Mouse (Mus musculus): ENCODE results near the gene Gdf3. TPM values are rescaled to one million over a fixed set of nuclear protein-coding genes. Genes with fewer than 3 reads are reported as not detected.
"Not testable (repeated sequence)": the region's sequence is repeated elsewhere in the genome, so short reads cannot be mapped to it uniquely, and the experiment has no call there.

The Gdf3 gene
- 0.12 TPM in 1 of 2 replicates, not detected in the other for polyA plus RNA-seq (2015; fragmentation: Nextera tagmentation; extraction: Ambion mirVana)

- Histone ChIP-seq H3K27me3 (no peaks in the 10 kb centered on the region), H3K36me3 (no peaks in the 10 kb centered on the region), H3K27ac (no peak within 1 kb of the TSS), H3K4me2 (replicated peaks) (no peak within 1 kb of the TSS), H3K4me3 (replicated peaks) (no peak within 1 kb of the TSS), H3K9me3 (no peaks in the 10 kb centered on the region), H3K9ac (replicated peaks) (no peak within 1 kb of the TSS), H3K4me1 (replicated peaks) (no peaks in the 10 kb centered on the region)
- 67% methylated on average over 14 of the region's 14 CpGs for WGBS
- ATAC-seq: no peak
Observed at GRCm38 (mm10) chr6:122609771-122610170, at the start of gene Gdf3. Gdf3 (minus strand) TSS chr6:122610087.

GRCm38 (mm10) chr6:122659567-122659966 is 49.7 kb upstream of the Gdf3 start:
- 17% methylated on average over 7 of the region's 7 CpGs for WGBS
- H3K9me3 ChIP-seq: no peaks in the 10 kb centered on the region

GRCm38 (mm10) chr6:122657630-122658029 is 47.7 kb upstream of the Gdf3 start:
- Histone ChIP-seq H3K4me3 (replicated peaks) (no peak overlapping the region), H3K4me2 (replicated peaks) (no peak overlapping the region), H3K9ac (replicated peaks) (no peak overlapping the region)

More at GRCm38 (mm10) chr6:122659567-122659966, 49.7 kb upstream of the Gdf3 start:
- ATAC-seq: no peak
- no peak overlapping the region for H3K27ac ChIP-seq
- peaks cover 21% of the 10 kb centered on the region for H3K4me1 ChIP-seq (replicated peaks)
- H3K36me3 ChIP-seq: no peaks in the 10 kb centered on the region
- H3K4me3 ChIP-seq (replicated peaks): no peak overlapping the region
- H3K4me2 ChIP-seq (replicated peaks): no peak overlapping the region
- peaks cover 18% of the 10 kb centered on the region for H3K27me3 ChIP-seq
- no peak overlapping the region for H3K9ac ChIP-seq (replicated peaks)

GRCm38 (mm10) chr6:122654301-122654700 is 44.4 kb upstream of the Gdf3 start:
- no peak for ATAC-seq
- 86% methylated on average over 6 of the region's 6 CpGs for WGBS

More at GRCm38 (mm10) chr6:122657630-122658029, 47.7 kb upstream of the Gdf3 start:
- H3K9me3 ChIP-seq: no peaks in the 10 kb centered on the region
- 89% methylated on average over 5 of the region's 5 CpGs for WGBS
- no peak for ATAC-seq
- H3K27ac ChIP-seq: no peak overlapping the region
- H3K27me3 ChIP-seq: peaks cover 9% of the 10 kb centered on the region; the same call in 1 of the 2 replicates
- peaks cover 12% of the 10 kb centered on the region; the same call in 1 of the 2 replicates for H3K4me1 ChIP-seq (replicated peaks)
- no peaks in the 10 kb centered on the region for H3K36me3 ChIP-seq

GRCm38 (mm10) chr6:122650398-122650980 is 40.6 kb upstream of the Gdf3 start:
- H3K9me3 ChIP-seq: no peaks in the 10 kb centered on the region
- 67% methylated on average over 5 of the region's 5 CpGs for WGBS

More at GRCm38 (mm10) chr6:122654301-122654700, 44.4 kb upstream of the Gdf3 start:
- Histone ChIP-seq H3K4me2 (replicated peaks) (no peak overlapping the region), H3K27ac (no peak overlapping the region), H3K9ac (replicated peaks) (no peak overlapping the region), H3K27me3 (no peaks in the 10 kb centered on the region), H3K4me1 (replicated peaks) (peaks cover 11% of the 10 kb centered on the region; the same call in 1 of the 2 replicates), H3K9me3 (no peaks in the 10 kb centered on the region), H3K4me3 (replicated peaks) (no peak overlapping the region), H3K36me3 (no peaks in the 10 kb centered on the region)

GRCm38 (mm10) chr6:122649903-122650302 is 40.0 kb upstream of the Gdf3 start:
- no peak overlapping the region for H3K9ac ChIP-seq (replicated peaks)
- H3K9me3 ChIP-seq: no peaks in the 10 kb centered on the region
- H3K36me3 ChIP-seq: no peaks in the 10 kb centered on the region
- H3K4me3 ChIP-seq (replicated peaks): no peak overlapping the region
- no peaks in the 10 kb centered on the region for H3K27me3 ChIP-seq
- no peak overlapping the region for H3K27ac ChIP-seq
- no peak for ATAC-seq
- no peak overlapping the region for H3K4me2 ChIP-seq (replicated peaks)
- H3K4me1 ChIP-seq (replicated peaks): 0 out of 2 replicates have a peak, but pooled peaks cover 3% of the 10 kb centered on the region
- WGBS: 84% methylated on average over 3 of the region's 3 CpGs

More at GRCm38 (mm10) chr6:122650398-122650980, 40.6 kb upstream of the Gdf3 start:
- Histone ChIP-seq H3K9ac (replicated peaks) (no peak overlapping the region), H3K4me1 (replicated peaks) (peaks cover 9% of the 10 kb centered on the region; the same call in 1 of the 2 replicates), H3K27ac (no peak overlapping the region), H3K4me3 (replicated peaks) (no peak overlapping the region), H3K36me3 (no peaks in the 10 kb centered on the region), H3K27me3 (no peaks in the 10 kb centered on the region), H3K4me2 (replicated peaks) (no peak overlapping the region)
- ATAC-seq: no peak

- WGBS: 91% methylated on average over 21 of the region's 21 CpGs
- not testable (repeated sequence) for H3K9me3 ChIP-seq; H3K4me2 ChIP-seq (replicated peaks); H3K4me3 ChIP-seq (replicated peaks); H3K27ac ChIP-seq; ATAC-seq; H3K4me1 ChIP-seq (replicated peaks); H3K36me3 ChIP-seq; H3K27me3 ChIP-seq; H3K9ac ChIP-seq (replicated peaks)
Observed at GRCm38 (mm10) chr6:122644196-122644595, 34.3 kb upstream of the Gdf3 start.

- H3K4me3 ChIP-seq (replicated peaks); H3K4me1 ChIP-seq (replicated peaks); H3K4me2 ChIP-seq (replicated peaks); H3K27me3 ChIP-seq; H3K9me3 ChIP-seq; H3K36me3 ChIP-seq; H3K27ac ChIP-seq; ATAC-seq; H3K9ac ChIP-seq (replicated peaks): not testable (repeated sequence)
- 90% methylated on average over 4 of the region's 4 CpGs for WGBS
Observed at GRCm38 (mm10) chr6:122637566-122637965, 27.7 kb upstream of the Gdf3 start.

- no peak overlapping the region for H3K4me2 ChIP-seq (replicated peaks)
- no peak overlapping the region for H3K9ac ChIP-seq (replicated peaks)
- no peak overlapping the region for H3K27ac ChIP-seq
- no peaks in the 10 kb centered on the region for H3K36me3 ChIP-seq
- no peaks in the 10 kb centered on the region for H3K27me3 ChIP-seq
- H3K4me3 ChIP-seq (replicated peaks): no peak overlapping the region
- ATAC-seq: no peak
- WGBS: 85% methylated on average over 3 of the region's 3 CpGs
- no peaks in the 10 kb centered on the region for H3K4me1 ChIP-seq (replicated peaks)
- H3K9me3 ChIP-seq: no peaks in the 10 kb centered on the region
Observed at GRCm38 (mm10) chr6:122636666-122637065, 26.8 kb upstream of the Gdf3 start.

- no peak for ATAC-seq
- no peak overlapping the region for H3K4me2 ChIP-seq (replicated peaks)
- H3K4me3 ChIP-seq (replicated peaks): no peak overlapping the region
- no peaks in the 10 kb centered on the region for H3K36me3 ChIP-seq
- no peak overlapping the region for H3K27ac ChIP-seq
- no peak overlapping the region for H3K9ac ChIP-seq (replicated peaks)
- no peaks in the 10 kb centered on the region for H3K9me3 ChIP-seq
- H3K27me3 ChIP-seq: no peaks in the 10 kb centered on the region
- WGBS: 94% methylated on average over 7 of the region's 7 CpGs
- no peaks in the 10 kb centered on the region for H3K4me1 ChIP-seq (replicated peaks)
Observed at GRCm38 (mm10) chr6:122635315-122635714, 25.4 kb upstream of the Gdf3 start.

- no peaks in the 10 kb centered on the region for H3K9me3 ChIP-seq
- H3K36me3 ChIP-seq: no peaks in the 10 kb centered on the region
- no peak overlapping the region for H3K9ac ChIP-seq (replicated peaks)
- H3K4me2 ChIP-seq (replicated peaks): no peak overlapping the region
- 0 out of 2 replicates have a peak, but pooled peaks have one; percentile 17 for ATAC-seq
- WGBS: 62% methylated on average over 9 of the region's 9 CpGs
- H3K4me1 ChIP-seq (replicated peaks): no peaks in the 10 kb centered on the region
- no peak overlapping the region for H3K4me3 ChIP-seq (replicated peaks)
- H3K27ac ChIP-seq: no peak overlapping the region
- H3K27me3 ChIP-seq: no peaks in the 10 kb centered on the region
Observed at GRCm38 (mm10) chr6:122633411-122633810, 23.5 kb upstream of the Gdf3 start.

GRCm38 (mm10) chr6:122627469-122628108 is 17.7 kb upstream of the Gdf3 start:
- H3K9ac ChIP-seq (replicated peaks): no peak overlapping the region
- no peak for ATAC-seq
- H3K4me1 ChIP-seq (replicated peaks): no peaks in the 10 kb centered on the region
- H3K4me2 ChIP-seq (replicated peaks): no peak overlapping the region
- H3K27ac ChIP-seq: no peak overlapping the region
- no peaks in the 10 kb centered on the region for H3K9me3 ChIP-seq
- H3K27me3 ChIP-seq: no peaks in the 10 kb centered on the region
- H3K36me3 ChIP-seq: no peaks in the 10 kb centered on the region
- 47% methylated on average over 20 of the region's 20 CpGs for WGBS
- no peak overlapping the region; the same call in 1 of the 2 replicates for H3K4me3 ChIP-seq (replicated peaks)

All from midbrain, embryonic 13.5 days (tissue).